Mouse (Mus musculus) left cerebral cortex, adult 2 months (tissue): Measurements from ENCODE around the gene Il10. TPM values are rescaled to one million over a fixed set of nuclear protein-coding genes. Genes with fewer than 3 reads are reported as not detected.

Experiments used
- DNase-seq, 2 experiments: peaks; one replicate each; pipeline ENCODE4 v3.0.0; 2021 to 2022; ENCODE audit warnings: low spot score in 2 of 2, mixed read lengths in 1 of 2; ENCODE audit errors: extremely low spot score in 1 of 2
- H3K27ac ChIP-seq: fragments of 200-600 bp; 2 replicates; pipeline ENCODE4 v1.8.1; 2022
- H3K4me3 ChIP-seq: fragments of 200-600 bp; 2 replicates; pipeline ENCODE4 v1.8.1; 2022
- CTCF ChIP-seq: fragments of 200-600 bp; IDR thresholded peaks from 2 replicates; pipeline ENCODE4 v1.8.1; 2022; ENCODE audit warnings: antibody characterized with exemption, mild to moderate bottlenecking, moderate library complexity
- intact Hi-C: fragments of 180-260 bp; cut with DNase I; formaldehyde crosslinking; loops from one replicate; pipeline ENCODE4 v1.15.1; 2025
- total RNA-seq, 2 experiments: library from RNA; stranded (reverse); gene quantifications; 2 replicates each; pipeline ENCODE4 v1.2.3; 2021

Il10 gene
- total RNA-seq, 2 experiments from 2014 or later = not detected

DNA sequence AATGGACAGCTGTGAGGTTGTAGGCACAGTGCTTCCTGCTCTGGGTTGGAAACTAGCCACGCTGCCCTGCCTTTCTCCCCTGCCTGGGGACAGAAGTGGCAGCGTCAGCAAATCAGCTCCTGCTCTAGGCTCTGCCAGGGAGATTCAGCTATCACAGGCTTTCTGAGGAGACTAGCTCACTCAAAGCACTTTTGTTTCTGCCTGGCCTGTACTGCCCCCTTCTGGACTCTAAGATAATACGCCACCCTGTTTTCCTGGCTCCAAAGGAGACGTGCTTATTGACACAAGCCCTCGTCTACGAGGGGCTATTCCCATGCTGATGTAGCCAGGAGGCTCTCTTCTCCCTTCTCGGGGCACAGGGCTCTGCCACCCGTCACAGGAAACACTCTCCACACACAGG is 33.6 kb downstream of the Il10 start:
- intact Hi-C loops = loop anchor here (1.0 to 10.0 kb wide), 5 partner anchors 68 to 506 kb away; partner anchors contain the start of genes Gm29427 and Yod1
- H3K27ac ChIP-seq = no peak overlapping the region
- peak; percentile 56 to 73 for DNase-seq
- peak; percentile 85 for TF ChIP-seq CTCF
- no peak overlapping the region for H3K4me3 ChIP-seq

- DNase-seq = no peak
- no peak overlapping the region for H3K27ac ChIP-seq
- no peak for TF ChIP-seq CTCF
- H3K4me3 ChIP-seq = no peak overlapping the region
- intact Hi-C loops = loop anchor here (1.0 to 10.0 kb wide), 5 partner anchors 69 to 506 kb away; partner anchors contain the start of genes Gm29427 and Yod1
These were observed 34.0 kb downstream of the Il10 start for GRCm38 (mm10) chr1:131053656-131054055.

GRCm38 (mm10) chr1:131054251-131054650 is 34.6 kb downstream of the Il10 start:
- intact Hi-C loops = loop anchor here (5.0 to 10.0 kb wide), 3 partner anchors 257 to 507 kb away; partner anchors contain the start of genes Gm29427 and Yod1
- TF ChIP-seq CTCF = no peak
- Histone ChIP-seq H3K4me3 (no peak overlapping the region), H3K27ac (no peak overlapping the region; the same call in 1 of the 2 replicates)
- DNase-seq = no peak

DNA sequence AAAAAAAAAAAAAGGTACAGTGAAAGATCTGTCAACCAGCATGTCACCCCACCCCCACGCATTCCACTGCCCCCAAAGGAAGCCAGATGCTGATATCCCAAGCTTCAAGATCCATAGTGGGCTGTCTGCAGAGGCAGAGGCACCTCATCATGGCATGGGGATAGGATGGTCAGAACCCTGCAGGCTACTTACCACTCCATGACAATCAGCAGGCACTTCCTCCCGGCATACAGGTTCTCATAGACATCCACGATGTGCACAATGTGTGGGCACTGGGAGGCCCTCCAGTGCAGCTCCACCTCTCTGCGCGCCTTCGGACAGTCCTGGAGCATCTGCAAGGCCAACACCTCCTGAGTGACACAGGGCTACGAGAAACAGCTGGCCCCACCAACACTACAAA is 38.8 kb downstream of the Il10 start:
- H3K27ac ChIP-seq = no peak overlapping the region
- no peak overlapping the region for H3K4me3 ChIP-seq
- DNase-seq = no peak
- no peak for TF ChIP-seq CTCF
- intact Hi-C loops = loop anchor here (10.0 kb wide), 1 partner anchor 344 kb away; the partner anchor contains the start of genes Gm29427 and Yod1

- H3K27ac ChIP-seq = no peak overlapping the region
- TF ChIP-seq CTCF = no peak
- intact Hi-C loops = loop anchor here (10.0 kb wide), 1 partner anchor 345 kb away; the partner anchor contains the start of genes Gm29427 and Yod1
- no peak for DNase-seq
- H3K4me3 ChIP-seq = no peak overlapping the region
These were observed 39.8 kb downstream of the Il10 start for GRCm38 (mm10) chr1:131059411-131059810.

- H3K4me3 ChIP-seq = no peak overlapping the region
- intact Hi-C loops = loop anchor here (2.0 to 10.0 kb wide), 3 partner anchors 37 to 345 kb away; partner anchors contain the start of genes Gm29427, Mapkapk2 and Yod1
- TF ChIP-seq CTCF = no peak
- no peak for DNase-seq
- H3K27ac ChIP-seq = no peak overlapping the region
These were observed 40.2 kb downstream of the Il10 start for GRCm38 (mm10) chr1:131059841-131060240.

DNA sequence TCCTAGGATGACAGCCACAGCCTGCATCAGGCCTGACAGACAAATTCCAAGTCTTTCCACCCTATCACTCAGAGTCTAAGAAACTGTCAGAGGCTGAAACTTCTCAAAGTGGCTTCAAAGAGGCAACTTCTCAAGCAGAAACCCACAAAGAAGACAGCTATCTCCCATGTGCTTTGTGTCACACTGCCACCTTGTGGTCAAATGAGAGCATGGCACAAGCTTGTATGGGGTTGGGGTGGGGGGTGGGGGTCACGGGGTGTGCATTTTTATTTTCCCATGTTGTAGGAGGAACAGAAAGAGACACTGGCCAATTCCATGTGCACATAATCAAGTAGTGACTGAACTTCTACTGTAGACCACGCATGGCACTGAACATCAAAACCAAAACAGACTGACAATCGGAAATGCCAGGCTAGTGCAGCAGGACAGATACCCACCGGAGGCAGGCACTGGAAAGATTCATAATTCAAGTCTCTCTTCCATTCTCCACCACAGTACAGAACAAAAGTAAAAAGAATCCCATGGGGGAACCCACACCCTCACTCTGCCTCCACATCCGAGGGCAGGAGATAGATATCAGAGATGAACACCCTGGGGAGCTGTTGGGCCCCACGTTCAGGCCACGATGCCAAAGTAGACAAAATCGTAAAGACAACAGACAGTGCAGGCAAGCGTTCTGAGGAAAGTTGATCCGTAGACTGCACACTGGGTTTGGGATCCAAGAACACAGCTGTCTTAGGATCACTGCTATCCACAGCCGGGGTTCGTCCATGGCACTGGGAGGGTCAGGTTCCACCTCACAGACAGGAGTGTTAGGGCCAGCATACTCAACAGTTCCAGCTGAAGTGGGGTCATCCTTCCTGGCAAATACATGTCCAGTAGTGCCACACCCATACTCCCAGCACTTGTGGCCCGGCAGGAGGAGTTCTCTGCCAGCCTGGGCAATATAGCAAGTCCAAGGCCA is 40.9 kb downstream of the Il10 start:
- Histone ChIP-seq H3K4me3 (no peak overlapping the region), H3K27ac (no peak overlapping the region)
- no peak for DNase-seq
- intact Hi-C loops = loop anchor here (2.0 to 5.0 kb wide), 2 partner anchors 36 to 197 kb away; partner anchors contain the start of gene Mapkapk2
- peak; percentile 72 for TF ChIP-seq CTCF

GRCm38 (mm10) chr1:131061740-131062254 is 42.2 kb downstream of the Il10 start:
- no peak for TF ChIP-seq CTCF
- H3K4me3 ChIP-seq = no peak overlapping the region
- DNase-seq = no peak
- intact Hi-C loops = loop anchor here (2.0 to 5.0 kb wide), 2 partner anchors 35 to 196 kb away; partner anchors contain the start of gene Mapkapk2
- no peak overlapping the region for H3K27ac ChIP-seq

DNA sequence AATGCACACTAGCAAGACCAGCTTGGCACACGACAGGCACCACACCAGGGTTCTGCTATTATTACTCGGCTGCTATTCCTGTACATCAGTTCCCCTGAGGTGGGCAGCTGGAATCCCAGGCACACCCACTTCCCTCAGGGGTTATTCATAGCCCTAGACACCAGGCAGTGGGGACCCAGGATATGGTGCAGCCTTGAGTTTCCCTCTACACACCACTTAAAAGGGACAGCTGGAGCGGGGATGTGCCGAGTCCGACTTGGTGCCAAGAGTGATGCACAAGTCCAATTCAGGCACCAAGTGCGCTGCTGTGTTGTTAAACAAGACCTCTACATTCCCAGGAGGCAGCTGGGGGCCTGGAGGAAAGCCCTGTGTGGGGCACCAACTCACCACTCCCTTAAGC is 43.2 kb downstream of the Il10 start:
- intact Hi-C loops = loop anchor here (5.0 kb wide), 1 partner anchor 194 kb away; no protein-coding TSS in a partner anchor
- DNase-seq = peak in 1 of 2 experiments; percentile 53
- H3K4me3 ChIP-seq = no peak overlapping the region
- no peak; the same call in 1 of the 2 replicates for TF ChIP-seq CTCF
- no peak overlapping the region for H3K27ac ChIP-seq

DNA sequence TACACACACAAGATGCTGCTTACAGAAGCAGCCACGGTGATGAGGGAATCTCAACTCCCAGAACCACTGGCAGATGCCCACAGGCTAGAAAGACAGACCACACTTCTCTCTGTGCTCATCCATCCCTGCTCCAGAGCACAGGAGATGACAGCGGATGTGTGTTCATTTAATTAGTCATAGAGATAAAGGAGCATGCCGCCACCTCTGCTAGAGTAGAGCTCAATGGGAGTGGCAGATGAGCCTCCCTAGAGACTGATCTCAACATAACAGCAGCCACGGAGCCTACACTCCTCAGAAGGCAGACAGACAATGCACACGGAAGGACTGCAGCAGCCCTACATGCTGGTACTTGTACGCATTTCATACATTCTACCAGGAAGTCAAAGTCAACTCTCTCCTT is 44.6 kb downstream of the Il10 start:
- intact Hi-C loops = loop anchor here (5.0 kb wide), 1 partner anchor 193 kb away; no protein-coding TSS in a partner anchor
- no peak for TF ChIP-seq CTCF

GRCm38 (mm10) chr1:131068011-131068727 is 48.5 kb downstream of the Il10 start:
- H3K27ac ChIP-seq = no peak overlapping the region
- DNase-seq = no peak
- no peak overlapping the region for H3K4me3 ChIP-seq
- intact Hi-C loops = no loop called here
- no peak for TF ChIP-seq CTCF

More for the DNA sequence above, 44.6 kb downstream of the Il10 start:
- Histone ChIP-seq H3K4me3 (no peak overlapping the region), H3K27ac (no peak overlapping the region)
- DNase-seq = no peak
